Mouse (Mus musculus): ENCODE results near the gene Cxcr1. TPM values are rescaled to one million over a fixed set of nuclear protein-coding genes. Genes with fewer than 3 reads are reported as not detected.

Cxcr1 gene
- total RNA-seq (2014; rRNA removed) (not detected in 2 replicates), polyA plus RNA-seq (2015; fragmentation: Nextera tagmentation; extraction: Ambion mirVana) (not detected in 2 replicates)

DNA sequence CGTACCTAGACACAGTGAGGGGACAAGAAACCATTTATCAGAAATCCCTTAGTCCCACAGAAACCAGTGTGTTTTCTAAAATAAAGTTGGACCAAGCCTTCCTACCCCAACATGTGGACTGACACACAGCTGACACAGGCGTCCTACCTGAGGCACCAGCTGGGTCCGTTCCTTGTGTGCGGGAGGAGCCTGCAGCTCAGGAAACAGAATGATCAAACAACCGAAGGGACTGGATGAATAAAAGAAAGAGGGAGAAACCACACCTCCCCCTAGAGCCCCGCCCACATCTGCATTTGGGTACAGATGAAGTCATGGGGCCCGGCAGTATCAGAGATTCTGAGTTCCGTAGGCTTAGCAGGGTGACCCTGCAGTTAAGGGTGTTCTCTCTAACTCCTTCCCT, at the start of gene Cxcr1:
Gene Cxcr1 (minus strand): TSS at position 187 of the 400 bp plus-strand sequence.
- no peak for DNase-seq (ENCODE audit: low spot score)
- WGBS, result 79% methylated on average over 8 of the region's 8 CpGs
- no peak for TF ChIP-seq CTCF (IDR thresholded peaks at IDR 0.05)
- Histone ChIP-seq H3K36me3 (ENCODE audit: insufficient read depth, low read length) (no peaks in the 10 kb centered on the region), H3K9ac (replicated peaks; ENCODE audit: low read length, poor library complexity, severe bottlenecking) (no peak within 1 kb of the TSS), H3K27me3 (ENCODE audit: insufficient read depth, low read length) (no peaks in the 10 kb centered on the region), H3K27ac (ENCODE audit: low read depth, low read length) (no peak within 1 kb of the TSS), H3K4me2 (ENCODE audit: low read depth, low read length, poor library complexity, severe bottlenecking) (no peak within 1 kb of the TSS), H3K9me3 (ENCODE audit: low read length) (no peaks in the 10 kb centered on the region), H3K4me1 (ENCODE audit: insufficient read depth, low read length) (no peaks in the 10 kb centered on the region), H3K4me3 (ENCODE audit: low read depth, low read length) (no peak within 1 kb of the TSS)
- no peak for ATAC-seq (ENCODE audit: low FRiP score)

GRCm38 (mm10) chr1:74240832-74241231, 46.4 kb upstream of the Cxcr1 start:
- TF ChIP-seq CTCF (IDR thresholded peaks at IDR 0.05), result no peak
- 77% methylated on average over 4 of the region's 4 CpGs for WGBS
- no peak overlapping the region for H3K27ac ChIP-seq (ENCODE audit: low read depth, low read length)
- H3K4me2 ChIP-seq (ENCODE audit: low read depth, low read length, poor library complexity, severe bottlenecking), result no peak overlapping the region
- no peaks in the 10 kb centered on the region for H3K9me3 ChIP-seq (ENCODE audit: low read length)
- no peak overlapping the region for H3K9ac ChIP-seq (replicated peaks; ENCODE audit: low read length, poor library complexity, severe bottlenecking)
- H3K4me3 ChIP-seq (ENCODE audit: low read depth, low read length), result no peak overlapping the region
- H3K4me1 ChIP-seq (ENCODE audit: insufficient read depth, low read length), result peaks cover 23% of the 10 kb centered on the region
- no peaks in the 10 kb centered on the region for H3K27me3 ChIP-seq (ENCODE audit: insufficient read depth, low read length)
- DNase-seq (ENCODE audit: low spot score) (no peak), ATAC-seq (ENCODE audit: low FRiP score) (no peak)
- no peaks in the 10 kb centered on the region for H3K36me3 ChIP-seq (ENCODE audit: insufficient read depth, low read length)

- ATAC-seq (ENCODE audit: low FRiP score) (no peak), DNase-seq (ENCODE audit: low spot score) (no peak)
- Histone ChIP-seq H3K36me3 (ENCODE audit: insufficient read depth, low read length) (no peaks in the 10 kb centered on the region), H3K4me1 (ENCODE audit: insufficient read depth, low read length) (peaks cover 23% of the 10 kb centered on the region), H3K4me3 (ENCODE audit: low read depth, low read length) (no peak overlapping the region), H3K4me2 (ENCODE audit: low read depth, low read length, poor library complexity, severe bottlenecking) (no peak overlapping the region), H3K27ac (ENCODE audit: low read depth, low read length) (no peak overlapping the region), H3K9ac (replicated peaks; ENCODE audit: low read length, poor library complexity, severe bottlenecking) (no peak overlapping the region), H3K27me3 (ENCODE audit: insufficient read depth, low read length) (no peaks in the 10 kb centered on the region), H3K9me3 (ENCODE audit: low read length) (no peaks in the 10 kb centered on the region)
- TF ChIP-seq CTCF (IDR thresholded peaks at IDR 0.05), result no peak
- 69% methylated on average over 6 of the region's 6 CpGs for WGBS
These were observed 45.9 kb upstream of the Cxcr1 start for GRCm38 (mm10) chr1:74240311-74240710.

GRCm38 (mm10) chr1:74239618-74240017, 45.2 kb upstream of the Cxcr1 start:
- Histone ChIP-seq H3K36me3 (ENCODE audit: insufficient read depth, low read length) (no peaks in the 10 kb centered on the region), H3K4me1 (ENCODE audit: insufficient read depth, low read length) (peaks cover 23% of the 10 kb centered on the region), H3K27me3 (ENCODE audit: insufficient read depth, low read length) (no peaks in the 10 kb centered on the region), H3K4me2 (ENCODE audit: low read depth, low read length, poor library complexity, severe bottlenecking) (peak overlapping the region; percentile 18; the same call in 1 of the 2 replicates), H3K9ac (replicated peaks; ENCODE audit: low read length, poor library complexity, severe bottlenecking) (no peak overlapping the region), H3K9me3 (ENCODE audit: low read length) (no peaks in the 10 kb centered on the region), H3K4me3 (ENCODE audit: low read depth, low read length) (no peak overlapping the region), H3K27ac (ENCODE audit: low read depth, low read length) (no peak overlapping the region)
- TF ChIP-seq CTCF (IDR thresholded peaks at IDR 0.05), result no peak
- ATAC-seq (ENCODE audit: low FRiP score) (no peak), DNase-seq (ENCODE audit: low spot score) (no peak)
- WGBS, result 60% methylated on average over 11 of the region's 11 CpGs

GRCm38 (mm10) chr1:74239162-74239561, 44.7 kb upstream of the Cxcr1 start:
- H3K4me3 ChIP-seq (ENCODE audit: low read depth, low read length), result no peak overlapping the region
- H3K4me2 ChIP-seq (ENCODE audit: low read depth, low read length, poor library complexity, severe bottlenecking), result peak overlapping the region; percentile 18; the same call in 1 of the 2 replicates
- H3K9ac ChIP-seq (replicated peaks; ENCODE audit: low read length, poor library complexity, severe bottlenecking), result no peak overlapping the region
- no peak for ATAC-seq (ENCODE audit: low FRiP score)
- peaks cover 23% of the 10 kb centered on the region for H3K4me1 ChIP-seq (ENCODE audit: insufficient read depth, low read length)
- no peak for DNase-seq (ENCODE audit: low spot score)
- H3K9me3 ChIP-seq (ENCODE audit: low read length), result no peaks in the 10 kb centered on the region
- no peaks in the 10 kb centered on the region for H3K27me3 ChIP-seq (ENCODE audit: insufficient read depth, low read length)
- no peaks in the 10 kb centered on the region for H3K36me3 ChIP-seq (ENCODE audit: insufficient read depth, low read length)
- TF ChIP-seq CTCF (IDR thresholded peaks at IDR 0.05), result no peak
- 56% methylated on average over 7 of the region's 7 CpGs for WGBS
- no peak overlapping the region for H3K27ac ChIP-seq (ENCODE audit: low read depth, low read length)

- 85% methylated on average over 1 of the region's 1 CpGs for WGBS
- ATAC-seq (ENCODE audit: low FRiP score) (no peak), DNase-seq (ENCODE audit: low spot score) (no peak)
- no peaks in the 10 kb centered on the region for H3K9me3 ChIP-seq (ENCODE audit: low read length)
- H3K4me1 ChIP-seq (ENCODE audit: insufficient read depth, low read length), result peaks cover 23% of the 10 kb centered on the region
- TF ChIP-seq CTCF (IDR thresholded peaks at IDR 0.05), result no peak
- H3K27ac ChIP-seq (ENCODE audit: low read depth, low read length), result no peak overlapping the region
- H3K27me3 ChIP-seq (ENCODE audit: insufficient read depth, low read length), result no peaks in the 10 kb centered on the region
- H3K4me3 ChIP-seq (ENCODE audit: low read depth, low read length), result peak overlapping the region; percentile 97
- no peak overlapping the region for H3K9ac ChIP-seq (replicated peaks; ENCODE audit: low read length, poor library complexity, severe bottlenecking)
- H3K36me3 ChIP-seq (ENCODE audit: insufficient read depth, low read length), result no peaks in the 10 kb centered on the region
- peak overlapping the region; percentile 66 for H3K4me2 ChIP-seq (ENCODE audit: low read depth, low read length, poor library complexity, severe bottlenecking)
These were observed 43.7 kb upstream of the Cxcr1 start for GRCm38 (mm10) chr1:74238136-74238535.
